Mouse (Mus musculus): ENCODE measurements around the gene Pcgf5. TPM values are rescaled to one million over a fixed set of nuclear protein-coding genes. Genes with fewer than 3 reads are reported as not detected.
"Not testable (repeated sequence)": the region's sequence is repeated elsewhere in the genome, so short reads cannot be mapped to it uniquely, and the experiment has no call there.

Gene Pcgf5
- total RNA-seq, 2 experiments from 2014 or later: 68.8 to 76.0 TPM

- no peak for DNase-seq
These were observed 35.9 kb downstream of the Pcgf5 start for GRCm38 (mm10) chr19:36383977-36384376.

GRCm38 (mm10) chr19:36384426-36384825 is 36.3 kb downstream of the Pcgf5 start:
- DNase-seq: no peak
- intact Hi-C loops (cut with DNase I): no loop called here

More at GRCm38 (mm10) chr19:36383977-36384376, 35.9 kb downstream of the Pcgf5 start:
- intact Hi-C loops (cut with DNase I): no loop called here

- intact Hi-C loops (cut with DNase I): no loop called here
- DNase-seq: no peak
These were observed 40.4 kb downstream of the Pcgf5 start for GRCm38 (mm10) chr19:36388502-36388901.

- intact Hi-C loops (cut with DNase I): no loop called here
- DNase-seq: no peak
These were observed 42.6 kb downstream of the Pcgf5 start for GRCm38 (mm10) chr19:36390714-36391113.

GRCm38 (mm10) chr19:36398500-36398899 is 50.4 kb downstream of the Pcgf5 start:
- intact Hi-C loops (cut with DNase I): no loop called here

GRCm38 (mm10) chr19:36408352-36409100 is 60.4 kb downstream of the Pcgf5 start:
- DNase-seq: no peak
- intact Hi-C loops (cut with DNase I): no loop called here

More at GRCm38 (mm10) chr19:36398500-36398899, 50.4 kb downstream of the Pcgf5 start:
- no peak for DNase-seq

- intact Hi-C loops (cut with DNase I): no loop called here
These were observed 61.3 kb downstream of the Pcgf5 start for GRCm38 (mm10) chr19:36409280-36409860.

GRCm38 (mm10) chr19:36409861-36410392 is 61.8 kb downstream of the Pcgf5 start:
- DNase-seq: peak in 1 of 2 experiments; percentile 41
- intact Hi-C loops (cut with DNase I): loop anchor here (2.0 kb wide), 1 partner anchor 61 kb away; the partner anchor contains the start of gene Pcgf5

More at GRCm38 (mm10) chr19:36409280-36409860, 61.3 kb downstream of the Pcgf5 start:
- peak; percentile 99 to 100 for DNase-seq

- DNase-seq: no peak
- intact Hi-C loops (cut with DNase I): no loop called here
These were observed 71.8 kb downstream of the Pcgf5 start for GRCm38 (mm10) chr19:36419885-36420284.

- intact Hi-C loops (cut with DNase I): no loop called here
- DNase-seq: no peak
These were observed 79.2 kb downstream of the Pcgf5 start for GRCm38 (mm10) chr19:36427195-36427876.

- intact Hi-C loops (cut with DNase I): no loop called here
- DNase-seq: no peak
These were observed 80.0 kb downstream of the Pcgf5 start for GRCm38 (mm10) chr19:36428116-36428515.

- no peak for DNase-seq
- intact Hi-C loops (cut with DNase I): no loop called here
These were observed 81.2 kb downstream of the Pcgf5 start for GRCm38 (mm10) chr19:36429354-36429753.

GRCm38 (mm10) chr19:36433161-36433560 is 85.1 kb downstream of the Pcgf5 start:
- no peak for DNase-seq
- intact Hi-C loops (cut with DNase I): no loop called here

GRCm38 (mm10) chr19:36439894-36440714 is 92.0 kb downstream of the Pcgf5 start:
- peak; percentile 49 to 65 for DNase-seq
- intact Hi-C loops (cut with DNase I): loop anchor here (1.0 to 5.0 kb wide), 4 partner anchors 178 to 350 kb away; no protein-coding TSS in a partner anchor

GRCm38 (mm10) chr19:36450997-36451608 is 103.0 kb downstream of the Pcgf5 start:
- DNase-seq: no peak
- intact Hi-C loops (cut with DNase I): no loop called here

GRCm38 (mm10) chr19:36451731-36452130 is 103.6 kb downstream of the Pcgf5 start:
- DNase-seq: no peak
- intact Hi-C loops (cut with DNase I): no loop called here

- DNase-seq; intact Hi-C loops (cut with DNase I): not testable (repeated sequence)
These were observed 104.1 kb downstream of the Pcgf5 start for GRCm38 (mm10) chr19:36452210-36452609.

- intact Hi-C loops (cut with DNase I): no loop called here
- DNase-seq: no peak
These were observed 105.3 kb downstream of the Pcgf5 start for GRCm38 (mm10) chr19:36453451-36453850.

- DNase-seq: peak; percentile 28 to 54
- intact Hi-C loops (cut with DNase I): loop anchor here (5.0 to 10.0 kb wide), 2 partner anchors 62 to 455 kb away; partner anchors contain the start of gene Btaf1
These were observed 122.0 kb downstream of the Pcgf5 start for GRCm38 (mm10) chr19:36470106-36470505.

All from heart, postnatal 36 days (tissue).